Mouse (Mus musculus) MEL-GATA-1-ER (cell line): ENCODE results near the gene Atn1.

ENCODE experiments used
- DNase-seq: peaks from one replicate; pipeline ENCODE4 v3.0.0-alpha.2; 2012; ENCODE audit warnings: low read depth; ENCODE audit errors: extremely low read depth

Atn1 gene

GRCm38 (mm10) chr6:124740888-124741761 lies 15.2 kb downstream of the Atn1 start, which contains the start of gene Grcc10:
TSS of gene Grcc10 (minus strand) at chr6:124741374.
- peak; percentile 98 for DNase-seq

GRCm38 (mm10) chr6:124740211-124740887 lies 16.0 kb downstream of the Atn1 start:
- peak; percentile 49 for DNase-seq

- no peak for DNase-seq
These were observed 17.0 kb downstream of the Atn1 start for GRCm38 (mm10) chr6:124739231-124739796.

- DNase-seq: no peak
These were observed 17.8 kb downstream of the Atn1 start, which contains the start of gene Ptpn6 for GRCm38 (mm10) chr6:124738511-124739023. TSS of gene Ptpn6 (minus strand) at chr6:124738714.

- no peak for DNase-seq
These were observed 19.3 kb downstream of the Atn1 start for GRCm38 (mm10) chr6:124737040-124737439.

- DNase-seq: peak; percentile 65
These were observed 21.9 kb downstream of the Atn1 start for GRCm38 (mm10) chr6:124734417-124734816.

- DNase-seq: peak; percentile 77
These were observed 23.6 kb downstream of the Atn1 start for GRCm38 (mm10) chr6:124732476-124733370.

- DNase-seq: no peak
These were observed 25.3 kb downstream of the Atn1 start for GRCm38 (mm10) chr6:124731038-124731437.

GRCm38 (mm10) chr6:124729850-124730705 lies 26.2 kb downstream of the Atn1 start:
- peak; percentile 71 for DNase-seq

- DNase-seq: no peak
These were observed 27.7 kb downstream of the Atn1 start for GRCm38 (mm10) chr6:124728621-124729020.

- no peak for DNase-seq
These were observed 31.9 kb downstream of the Atn1 start for GRCm38 (mm10) chr6:124724472-124724871.

- no peak for DNase-seq
These were observed 32.8 kb downstream of the Atn1 start for GRCm38 (mm10) chr6:124723541-124723940.

GRCm38 (mm10) chr6:124722876-124723473 lies 33.3 kb downstream of the Atn1 start:
- no peak for DNase-seq

GRCm38 (mm10) chr6:124720904-124721303 lies 35.4 kb downstream of the Atn1 start:
- no peak for DNase-seq

GRCm38 (mm10) chr6:124719354-124719978 lies 36.9 kb downstream of the Atn1 start:
- no peak for DNase-seq

GRCm38 (mm10) chr6:124718703-124719102 lies 37.6 kb downstream of the Atn1 start:
- no peak for DNase-seq

- no peak for DNase-seq
These were observed 38.4 kb downstream of the Atn1 start for GRCm38 (mm10) chr6:124717968-124718367.

- no peak for DNase-seq
These were observed 39.3 kb downstream of the Atn1 start for GRCm38 (mm10) chr6:124716864-124717490.
